Comparison of ENCODE assay signal across 18 mouse cellular contexts in the genomic region with DNA sequence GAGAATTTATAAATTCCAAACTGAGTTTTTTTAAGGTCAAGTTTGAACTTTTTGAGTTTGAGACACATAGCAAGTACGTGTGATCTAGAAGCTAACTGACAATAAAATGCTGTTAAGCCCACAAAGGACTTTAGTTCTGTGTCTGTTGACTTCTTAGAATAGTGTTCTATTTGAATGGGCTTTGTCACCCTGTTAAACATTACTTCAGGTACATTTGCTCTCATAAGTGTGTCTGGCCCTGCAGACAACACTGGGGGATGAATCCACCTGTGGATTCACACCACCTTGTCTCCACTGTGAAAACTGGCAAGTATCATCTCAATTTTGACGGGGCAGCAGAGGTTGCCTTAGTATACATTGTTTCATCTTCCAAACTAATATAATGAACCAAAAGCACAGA.
"Had no signal": no experiment of that assay in that cellular context is flagged by ENCODE, and none has a peak within 500 bp of the region (broad histone marks: within the 10 kb centered on the region; RNA-seq: fewer than 3 reads in every experiment).

No protein-coding gene starts in this region.

- H3K9ac ChIP-seq: lung, embryonic 14.5 days; midbrain, embryonic 12.5 days; neural tube, embryonic 13.5 days; neural tube, embryonic 15.5 days had no signal

- H3K27ac ChIP-seq: midbrain, embryonic 10.5 days; midbrain, embryonic 12.5 days; neural tube, embryonic 13.5 days; neural tube, embryonic 15.5 days had no signal

- ATAC-seq: midbrain, embryonic 16.5 days had no signal

- H3K4me3 ChIP-seq: midbrain, embryonic 10.5 days; midbrain, embryonic 12.5 days; myocyte; neural tube, embryonic 13.5 days; neural tube, embryonic 15.5 days had no signal

- DNase-seq: lung, embryonic 14.5 days; lung, postnatal 10 days; lung, postnatal 4 days; midbrain, embryonic 14.5 days; retina, postnatal 1 day; right cerebral cortex, adult 18-20 months; right cerebral cortex, postnatal 25 days; right cerebral cortex, postnatal 4 days; spleen, adult 18-20 months; thymus, adult 18-20 months; thymus, postnatal 14 days; thymus, postnatal 36 days had no signal

- H3K4me1 ChIP-seq: midbrain, embryonic 10.5 days; midbrain, embryonic 12.5 days; neural tube, embryonic 13.5 days; neural tube, embryonic 15.5 days had no signal

- H3K9me3 ChIP-seq: midbrain, embryonic 10.5 days; midbrain, embryonic 12.5 days; neural tube, embryonic 13.5 days; neural tube, embryonic 15.5 days had no signal

- H3K27me3 ChIP-seq: midbrain, embryonic 12.5 days; neural tube, embryonic 13.5 days; neural tube, embryonic 15.5 days had no signal

- H3K4me2 ChIP-seq: lung, embryonic 14.5 days; midbrain, embryonic 12.5 days; neural tube, embryonic 13.5 days; neural tube, embryonic 15.5 days had no signal

- H3K36me3 ChIP-seq: midbrain, embryonic 10.5 days; midbrain, embryonic 12.5 days; neural tube, embryonic 13.5 days; neural tube, embryonic 15.5 days had no signal
